Mouse (Mus musculus): ENCODE data around the gene Otx1. TPM values are rescaled to one million over a fixed set of nuclear protein-coding genes. Genes with fewer than 3 reads are reported as not detected.

The Otx1 gene
- polyA plus RNA-seq, 1 experiment from 2014 or later, result 9.5 TPM

DNA sequence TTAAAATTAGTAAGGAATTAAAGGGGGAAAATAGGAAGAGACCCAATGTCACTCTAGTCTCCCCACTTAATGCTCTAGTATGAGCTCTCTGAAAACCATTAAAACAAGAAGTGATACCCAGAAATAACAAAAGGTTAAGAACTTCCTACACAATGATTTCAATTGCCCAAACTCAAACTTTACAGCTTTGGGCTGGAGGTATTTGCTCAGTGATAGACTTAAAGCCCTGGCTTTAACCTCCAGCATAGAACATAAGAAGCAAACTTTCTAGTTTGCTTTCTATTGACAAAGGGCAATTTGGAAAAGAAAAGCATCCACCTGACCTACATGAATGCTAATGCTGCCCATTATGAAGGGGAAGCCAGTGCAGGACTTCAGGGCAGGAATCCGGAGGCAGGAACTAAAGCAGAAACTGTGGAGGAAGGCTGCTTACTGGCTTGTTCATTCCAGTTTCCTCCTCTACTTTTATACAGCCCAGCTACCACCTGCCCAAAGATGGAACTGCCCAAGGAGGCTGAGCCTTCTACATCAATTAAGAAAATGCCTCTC is 14.2 kb downstream of the Otx1 start:
- H3K27me3 ChIP-seq, result peaks cover 48% of the 10 kb centered on the region
- no peak overlapping the region for H3K9ac ChIP-seq
- no peak overlapping the region for H3K27ac ChIP-seq
- no peak for ATAC-seq (ENCODE audit: insufficient number of reproducible peaks, insufficient read depth, low FRiP score, low TSS enrichment, low read depth)
- no peak overlapping the region for H3K4me2 ChIP-seq
- no peak overlapping the region for H3K4me3 ChIP-seq
- H3K4me1 ChIP-seq, result peaks cover 12% of the 10 kb centered on the region
- 67% methylated on average over 1 of the region's 1 CpGs for WGBS
- no peaks in the 10 kb centered on the region for H3K9me3 ChIP-seq
- no peaks in the 10 kb centered on the region for H3K36me3 ChIP-seq

DNA sequence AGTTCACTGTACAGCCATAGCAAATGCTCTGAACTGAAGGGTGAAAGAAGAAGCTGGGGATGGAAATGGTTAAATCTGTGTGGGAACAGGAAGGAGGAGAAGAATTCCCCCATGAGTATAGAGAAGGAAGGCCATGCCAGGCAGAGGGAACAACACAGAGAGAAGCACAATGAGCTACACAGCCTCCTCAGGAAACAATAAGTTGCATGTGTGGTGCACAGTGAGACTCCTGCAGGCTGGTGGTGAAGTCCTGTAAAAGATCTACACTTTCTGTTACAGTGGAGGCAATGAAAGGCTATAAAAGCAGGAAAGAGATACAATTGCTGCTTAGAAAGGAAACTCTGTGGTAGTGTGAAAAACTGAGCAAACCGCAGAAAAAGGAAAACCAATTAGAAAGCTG is 17.6 kb downstream of the Otx1 start:
- Histone ChIP-seq H3K27me3 (peaks cover 28% of the 10 kb centered on the region), H3K4me2 (no peak overlapping the region), H3K36me3 (no peaks in the 10 kb centered on the region), H3K9me3 (no peaks in the 10 kb centered on the region), H3K9ac (no peak overlapping the region), H3K4me1 (peaks cover 3% of the 10 kb centered on the region; the same call in 1 of the 2 replicates), H3K27ac (no peak overlapping the region), H3K4me3 (no peak overlapping the region)
- no peak for ATAC-seq (ENCODE audit: insufficient number of reproducible peaks, insufficient read depth, low FRiP score, low TSS enrichment, low read depth)
- WGBS, result 47% methylated on average over 1 of the region's 1 CpGs

DNA sequence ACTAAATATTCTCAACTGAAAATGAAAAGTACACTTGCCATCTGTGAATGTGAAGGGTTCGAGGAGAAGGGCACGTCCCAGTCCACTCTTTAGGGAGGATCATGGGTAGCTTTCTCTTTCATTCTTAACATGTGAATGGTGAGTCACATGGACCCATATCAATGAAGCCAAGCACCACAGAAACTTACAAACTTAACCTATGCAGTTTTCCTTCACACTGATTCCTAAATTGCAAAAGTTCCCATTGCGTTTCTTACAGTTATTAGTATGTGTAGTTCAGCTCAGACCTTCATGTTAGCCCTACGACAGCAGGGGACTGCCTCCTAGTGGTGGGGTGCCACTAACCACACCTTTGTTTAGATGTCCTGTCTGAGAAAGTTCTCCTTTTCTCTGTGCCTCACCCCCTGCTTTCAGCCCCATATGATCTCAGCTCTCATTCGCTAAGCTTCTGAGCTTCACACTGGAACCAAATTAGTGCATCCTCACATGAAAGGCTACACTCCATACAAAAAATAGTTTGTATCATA is 28.6 kb downstream of the Otx1 start:
- Histone ChIP-seq H3K4me3 (no peak overlapping the region), H3K27me3 (no peaks in the 10 kb centered on the region), H3K4me2 (no peak overlapping the region), H3K9ac (no peak overlapping the region), H3K36me3 (no peaks in the 10 kb centered on the region), H3K27ac (no peak overlapping the region), H3K4me1 (no peaks in the 10 kb centered on the region), H3K9me3 (no peaks in the 10 kb centered on the region)
- WGBS, result 73% methylated on average over 5 of the region's 5 CpGs
- ATAC-seq (ENCODE audit: insufficient number of reproducible peaks, insufficient read depth, low FRiP score, low TSS enrichment, low read depth), result no peak

DNA sequence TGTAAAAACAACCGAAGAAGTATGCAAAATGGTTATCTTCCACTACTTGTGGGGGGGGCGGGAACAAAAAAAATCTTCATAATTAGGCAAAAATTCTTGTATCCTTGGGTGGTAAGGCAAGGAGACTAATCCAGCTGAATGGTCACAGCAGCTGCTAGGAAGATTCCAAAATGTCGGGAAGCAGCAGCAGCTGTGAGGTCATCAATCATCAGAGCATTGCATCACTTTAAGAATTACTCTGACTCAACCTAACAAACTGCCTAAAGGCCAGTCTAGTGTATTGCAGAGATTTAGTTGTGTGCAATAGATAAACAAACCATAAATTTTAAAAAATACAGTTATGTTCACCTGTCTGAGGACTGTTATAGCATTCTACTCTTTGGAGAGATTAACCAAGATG is 29.1 kb downstream of the Otx1 start:
- H3K4me2 ChIP-seq, result no peak overlapping the region
- WGBS, result 78% methylated on average over 3 of the region's 3 CpGs
- no peaks in the 10 kb centered on the region for H3K9me3 ChIP-seq
- H3K27ac ChIP-seq, result no peak overlapping the region
- no peaks in the 10 kb centered on the region for H3K27me3 ChIP-seq
- H3K9ac ChIP-seq, result no peak overlapping the region
- no peaks in the 10 kb centered on the region for H3K4me1 ChIP-seq
- no peak overlapping the region for H3K4me3 ChIP-seq
- no peaks in the 10 kb centered on the region for H3K36me3 ChIP-seq
- ATAC-seq (ENCODE audit: insufficient number of reproducible peaks, insufficient read depth, low FRiP score, low TSS enrichment, low read depth), result no peak

DNA sequence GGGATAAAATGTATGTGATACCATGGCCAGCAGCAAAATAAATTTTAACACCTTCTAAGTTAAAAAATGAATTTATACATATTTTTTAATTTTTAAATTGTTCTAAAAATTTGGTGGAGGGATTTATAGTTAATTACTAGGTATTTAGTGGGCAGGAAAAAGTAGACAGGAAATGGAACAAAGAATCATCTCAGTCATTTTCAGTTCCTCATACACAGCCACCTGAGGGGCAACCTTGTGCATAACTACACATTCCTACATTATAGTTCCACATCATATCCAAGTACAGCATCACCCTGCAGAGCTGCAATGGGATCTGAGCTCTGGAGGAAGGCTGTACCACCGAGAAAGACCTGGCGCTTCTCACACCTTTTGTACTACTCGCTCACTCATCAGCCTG is 33.8 kb downstream of the Otx1 start:
- no peak overlapping the region for H3K27ac ChIP-seq
- no peak overlapping the region for H3K4me2 ChIP-seq
- no peaks in the 10 kb centered on the region for H3K36me3 ChIP-seq
- no peaks in the 10 kb centered on the region for H3K27me3 ChIP-seq
- ATAC-seq (ENCODE audit: insufficient number of reproducible peaks, insufficient read depth, low FRiP score, low TSS enrichment, low read depth), result no peak
- no peak overlapping the region for H3K9ac ChIP-seq
- no peaks in the 10 kb centered on the region for H3K9me3 ChIP-seq
- WGBS, result 94% methylated on average over 3 of the region's 3 CpGs
- H3K4me1 ChIP-seq, result no peaks in the 10 kb centered on the region
- no peak overlapping the region for H3K4me3 ChIP-seq

DNA sequence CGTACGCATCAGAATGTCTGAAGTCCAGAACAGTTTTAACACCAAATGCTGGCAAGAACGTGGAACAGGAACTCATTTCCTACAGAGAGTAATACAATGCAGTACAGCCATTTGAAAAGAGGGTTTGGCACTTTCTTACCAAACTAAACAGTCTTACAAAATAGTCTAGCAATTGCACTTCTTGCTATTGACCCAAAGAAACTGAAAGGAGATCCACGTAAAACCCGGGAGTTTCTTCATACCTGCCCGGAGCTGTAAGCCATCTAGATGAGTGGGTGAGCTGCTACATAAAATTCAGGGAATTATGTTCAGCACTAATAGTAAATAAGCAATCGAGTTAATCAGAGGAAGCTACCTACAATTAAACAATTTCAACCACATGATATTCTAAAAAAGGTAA is 47.5 kb downstream of the Otx1 start:
- Histone ChIP-seq H3K9me3 (no peaks in the 10 kb centered on the region), H3K36me3 (no peaks in the 10 kb centered on the region), H3K4me3 (no peak overlapping the region), H3K4me2 (no peak overlapping the region), H3K27ac (no peak overlapping the region), H3K27me3 (no peaks in the 10 kb centered on the region), H3K9ac (no peak overlapping the region), H3K4me1 (no peaks in the 10 kb centered on the region)
- WGBS, result 89% methylated on average over 7 of the region's 7 CpGs
- no peak for ATAC-seq (ENCODE audit: insufficient number of reproducible peaks, insufficient read depth, low FRiP score, low TSS enrichment, low read depth)

DNA sequence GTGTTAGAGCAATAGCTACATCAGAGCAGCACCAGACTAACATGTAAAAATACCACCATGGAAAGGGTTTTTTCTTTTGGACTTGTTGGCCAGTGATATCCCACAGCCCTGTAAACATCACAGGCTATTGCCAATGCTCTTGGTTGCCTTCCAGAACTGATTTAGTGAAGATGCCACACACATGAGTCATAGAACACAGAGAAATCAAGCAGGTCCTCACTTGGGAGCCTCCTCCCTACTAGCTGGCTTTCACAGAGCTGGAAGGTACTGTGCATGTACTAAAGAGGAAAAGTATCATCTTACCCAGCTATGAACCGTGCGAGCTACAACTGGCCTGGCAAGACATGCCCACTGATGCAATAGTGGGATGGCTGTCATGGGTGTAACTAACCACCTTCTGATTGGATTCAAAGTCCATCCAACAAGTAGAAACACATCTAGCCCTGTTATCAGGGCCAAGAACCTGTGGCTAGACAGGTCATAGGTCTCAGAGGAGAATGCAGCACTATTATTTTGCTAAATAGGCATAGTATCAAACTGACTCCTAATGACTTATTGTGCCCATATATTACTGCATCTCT is 51.0 kb downstream of the Otx1 start:
- Histone ChIP-seq H3K4me1 (no peaks in the 10 kb centered on the region), H3K4me2 (no peak overlapping the region), H3K36me3 (no peaks in the 10 kb centered on the region), H3K9me3 (no peaks in the 10 kb centered on the region), H3K4me3 (no peak overlapping the region), H3K9ac (no peak overlapping the region), H3K27me3 (no peaks in the 10 kb centered on the region), H3K27ac (no peak overlapping the region)
- no peak for ATAC-seq (ENCODE audit: insufficient number of reproducible peaks, insufficient read depth, low FRiP score, low TSS enrichment, low read depth)
- WGBS, result 77% methylated on average over 2 of the region's 2 CpGs

DNA sequence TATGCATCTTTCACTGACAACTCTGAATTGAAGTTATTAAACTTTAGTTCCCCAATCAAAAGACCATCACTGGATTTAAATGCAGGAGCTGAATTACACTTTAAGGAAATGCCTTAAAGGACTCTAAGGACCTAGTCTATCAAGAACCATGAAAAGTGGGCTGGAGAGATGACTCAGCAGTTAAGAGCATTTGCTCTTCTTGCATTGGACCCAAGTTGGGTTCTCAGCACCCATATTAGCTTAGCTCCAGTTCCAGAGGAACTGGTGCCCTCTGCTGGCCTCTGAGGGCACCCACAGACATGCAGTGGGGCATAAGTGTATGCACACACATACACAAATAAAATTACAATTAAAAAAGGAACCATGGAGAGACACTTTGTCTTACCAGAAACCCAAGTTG is 52.6 kb downstream of the Otx1 start:
- Histone ChIP-seq H3K9ac (no peak overlapping the region), H3K4me3 (no peak overlapping the region), H3K27ac (no peak overlapping the region), H3K4me1 (no peaks in the 10 kb centered on the region), H3K36me3 (no peaks in the 10 kb centered on the region), H3K9me3 (no peaks in the 10 kb centered on the region), H3K27me3 (no peaks in the 10 kb centered on the region), H3K4me2 (no peak overlapping the region)
- ATAC-seq (ENCODE audit: insufficient number of reproducible peaks, insufficient read depth, low FRiP score, low TSS enrichment, low read depth), result no peak

All from embryonic facial prominence, embryonic 13.5 days (tissue).